Mouse (Mus musculus) ES-Bruce4 (cell line): ENCODE measurements around the gene Celsr2.

Experiments
- CTCF ChIP-seq: IDR thresholded peaks from one replicate; pipeline ENCODE4 v1.8.1; 2011; ENCODE audit warnings: low read depth, low read length
- POLR2A ChIP-seq: IDR thresholded peaks from one replicate; pipeline ENCODE4 v1.8.1; 2011; ENCODE audit warnings: low read length; ENCODE audit not compliant: insufficient read depth

GRCm38 (mm10) chr3:108414857-108415830 lies at the start of gene Celsr2:
- TF ChIP-seq POLR2A (no peak), CTCF (no peak)
